Mouse (Mus musculus) midbrain, embryonic 14.5 days (tissue): ENCODE data around the gene Copz2. TPM values are rescaled to one million over a fixed set of nuclear protein-coding genes. Genes with fewer than 3 reads are reported as not detected.

Source experiments
- ATAC-seq: fragments of 200-750 bp; cut with Nextera tagmentation; 2 replicates; pipeline ENCODE4 v1.8.0; 2017; ENCODE audit warnings: moderate number of reproducible peaks, moderate library complexity; ENCODE audit not compliant: low FRiP score, low TSS enrichment
- DNase-seq: peaks from one replicate; pipeline ENCODE4 v3.0.0-alpha.2; 2015
- H3K27ac ChIP-seq: fragments of 300-500 bp; sonication (generic); replicated peaks from 2 replicates; pipeline ENCODE4 v1.5.1; 2014; ENCODE audit warnings: mild to moderate bottlenecking, low read depth, low read length, moderate library complexity
- H3K27me3 ChIP-seq: fragments of 300-500 bp; sonication (generic); 2 replicates; pipeline ENCODE4 v1.6.1; 2014; ENCODE audit warnings: low read length, control low read depth, mixed read lengths; ENCODE audit not compliant: control insufficient read depth, insufficient read depth
- H3K36me3 ChIP-seq: fragments of 300-500 bp; sonication (generic); 2 replicates; pipeline ENCODE4 v1.6.1; 2014; ENCODE audit warnings: low read length, control low read depth; ENCODE audit not compliant: control insufficient read depth, insufficient read depth
- H3K4me1 ChIP-seq: fragments of 300-500 bp; sonication (generic); 2 replicates; pipeline ENCODE4 v1.6.1; 2014; ENCODE audit warnings: mild to moderate bottlenecking, antibody characterized with exemption, low read length, control low read depth; ENCODE audit not compliant: control insufficient read depth, insufficient read depth
- H3K4me2 ChIP-seq: fragments of 300-500 bp; sonication (generic); 2 replicates; pipeline ENCODE4 v1.6.1; 2014; ENCODE audit warnings: mild to moderate bottlenecking, low read length, moderate library complexity
- H3K4me3 ChIP-seq: fragments of 300-500 bp; sonication (generic); replicated peaks from 2 replicates; pipeline ENCODE4 v1.5.1; 2014; ENCODE audit warnings: low read depth, low read length
- H3K9ac ChIP-seq: fragments of 300-500 bp; sonication (generic); replicated peaks from 2 replicates; pipeline ENCODE4 v1.6.1; 2014; ENCODE audit warnings: mild to moderate bottlenecking, low read length, moderate library complexity
- H3K9me3 ChIP-seq: fragments of 300-500 bp; sonication (generic); 2 replicates; pipeline ENCODE4 v1.6.1; 2016; ENCODE audit warnings: low read length, control low read depth, mixed read lengths; ENCODE audit not compliant: control insufficient read depth
- WGBS: fragments of 180-500 bp; shearing (Covaris S2); extraction: QIAGEN DNeasy Blood & Tissue Kit; methylation state at CpG from one replicate; pipeline ENCODE4 v1.1.7; 2014; 5-methylcytosine and 5-hydroxymethylcytosine counted together
- polyA plus RNA-seq: library from polyadenylated mRNA; unstranded; fragments of >200 nt; fragmentation: Nextera tagmentation; extraction: Ambion mirVana; gene quantifications from 2 replicates; pipeline ENCODE4 v1.2.1, GENCODE M21; 2014

Gene Copz2
- polyA plus RNA-seq, 1 experiment from 2014 or later: 16.0 TPM

DNA sequence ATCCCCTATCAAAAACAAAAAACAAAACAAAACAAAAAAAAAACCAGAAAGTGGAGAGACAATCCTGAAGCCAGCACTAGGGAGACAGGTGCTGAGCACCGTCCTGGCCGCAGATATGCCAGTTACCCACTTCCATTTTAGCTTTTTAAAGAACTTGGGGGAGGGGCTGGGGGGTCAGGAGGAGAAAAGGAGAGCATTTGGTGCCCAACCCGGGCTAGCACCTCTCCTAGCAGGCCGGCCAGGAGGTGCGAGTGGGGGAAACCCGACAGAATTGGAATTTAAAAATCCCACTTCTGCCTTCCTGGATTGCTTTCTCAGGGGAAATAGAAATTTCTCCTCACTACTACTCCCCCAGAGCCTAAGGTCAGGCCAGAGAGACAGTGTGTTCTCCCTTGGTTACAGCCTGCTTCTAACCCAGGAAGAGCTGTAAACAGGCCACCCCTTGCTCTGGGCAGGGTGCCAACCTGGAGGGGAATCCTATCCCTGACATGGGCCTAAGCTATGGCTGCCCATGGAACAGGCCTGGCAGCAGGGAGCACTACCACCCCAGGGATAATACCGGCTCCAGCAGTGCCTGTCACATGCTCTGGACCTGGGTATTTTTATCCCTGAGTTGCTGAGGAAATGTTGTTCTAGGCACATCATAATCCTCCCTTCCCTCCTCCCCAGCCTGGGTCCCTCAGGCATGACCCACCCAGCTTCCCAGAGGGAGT is 24.7 kb upstream of the Copz2 start:
- Histone ChIP-seq H3K4me1 (peaks cover 59% of the 10 kb centered on the region), H3K27ac (peak overlapping the region; percentile 84), H3K27me3 (no peaks in the 10 kb centered on the region), H3K9ac (peak overlapping the region; percentile 62; the same call in 1 of the 2 replicates), H3K4me3 (0 out of 2 replicates have a peak overlapping the region, but pooled peaks have one; percentile 51), H3K36me3 (peaks cover 53% of the 10 kb centered on the region), H3K4me2 (peak overlapping the region; percentile 97), H3K9me3 (no peaks in the 10 kb centered on the region)
- peak; percentile 69 for DNase-seq
- no peak for ATAC-seq
- WGBS: 48% methylated on average over 7 of the region's 7 CpGs

DNA sequence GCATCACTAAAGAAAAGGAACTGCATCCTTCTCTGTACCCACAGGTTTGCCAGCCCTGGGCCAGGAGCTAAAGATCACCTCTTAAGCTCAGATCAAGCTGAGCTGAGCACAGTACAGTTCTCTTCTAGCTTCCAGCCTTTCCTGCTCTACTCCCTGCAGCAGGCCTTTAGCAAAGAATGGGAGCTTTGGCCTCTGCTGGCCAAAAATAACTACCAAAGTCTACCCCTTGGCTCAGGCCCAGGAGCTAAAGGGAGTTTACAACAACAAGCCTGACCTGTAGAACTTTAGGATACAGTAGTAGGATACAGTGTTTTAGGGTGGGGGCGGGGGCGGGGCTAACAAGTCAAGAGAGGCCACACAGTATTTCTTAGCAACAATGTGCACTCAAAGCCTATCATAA is 23.2 kb upstream of the Copz2 start:
- no peak for DNase-seq
- H3K36me3 ChIP-seq: peaks cover 37% of the 10 kb centered on the region
- H3K9ac ChIP-seq: peak overlapping the region; percentile 36; the same call in 1 of the 2 replicates
- WGBS: 85% methylated on average over 2 of the region's 2 CpGs
- no peak for ATAC-seq
- H3K4me3 ChIP-seq: no peak overlapping the region; the same call in 1 of the 2 replicates
- no peaks in the 10 kb centered on the region for H3K9me3 ChIP-seq
- peak overlapping the region; percentile 97 for H3K4me2 ChIP-seq
- H3K27me3 ChIP-seq: no peaks in the 10 kb centered on the region
- H3K4me1 ChIP-seq: peaks cover 62% of the 10 kb centered on the region
- no peak overlapping the region for H3K27ac ChIP-seq

DNA sequence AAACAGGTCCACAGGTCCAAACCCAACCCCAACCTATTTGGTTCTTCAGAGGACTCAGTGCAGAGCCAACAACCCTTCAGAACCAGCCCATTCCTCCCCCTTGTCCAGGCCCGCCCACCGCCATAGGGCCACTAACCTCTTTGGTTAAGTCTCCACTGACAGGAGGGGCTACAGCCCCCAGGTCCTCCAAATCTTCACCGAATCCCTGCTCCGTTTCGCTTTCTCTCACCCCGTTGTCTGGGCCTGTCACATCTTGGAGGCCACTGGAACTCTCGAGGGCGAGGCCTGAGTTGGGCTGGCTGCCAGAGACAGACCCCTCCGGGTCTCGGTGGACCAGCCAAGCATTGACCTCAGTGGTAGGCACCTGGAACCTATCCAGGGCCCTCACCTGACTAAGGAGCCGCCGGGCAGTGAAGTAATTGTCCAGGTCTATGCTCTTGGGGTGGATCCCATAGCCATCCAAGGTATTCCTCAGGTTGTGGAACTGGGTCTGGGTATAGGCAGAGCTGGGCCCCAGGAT is 22.5 kb upstream of the Copz2 start:
- H3K4me1 ChIP-seq: peaks cover 62% of the 10 kb centered on the region
- peaks cover 31% of the 10 kb centered on the region for H3K36me3 ChIP-seq
- H3K27ac ChIP-seq: no peak overlapping the region
- H3K27me3 ChIP-seq: no peaks in the 10 kb centered on the region
- DNase-seq (no peak), ATAC-seq (no peak)
- no peak overlapping the region; the same call in 1 of the 2 replicates for H3K9ac ChIP-seq
- 84% methylated on average over 12 of the region's 12 CpGs for whole genome bisulfite sequencing
- H3K4me2 ChIP-seq: peak overlapping the region; percentile 97
- no peak overlapping the region for H3K4me3 ChIP-seq
- no peaks in the 10 kb centered on the region for H3K9me3 ChIP-seq

DNA sequence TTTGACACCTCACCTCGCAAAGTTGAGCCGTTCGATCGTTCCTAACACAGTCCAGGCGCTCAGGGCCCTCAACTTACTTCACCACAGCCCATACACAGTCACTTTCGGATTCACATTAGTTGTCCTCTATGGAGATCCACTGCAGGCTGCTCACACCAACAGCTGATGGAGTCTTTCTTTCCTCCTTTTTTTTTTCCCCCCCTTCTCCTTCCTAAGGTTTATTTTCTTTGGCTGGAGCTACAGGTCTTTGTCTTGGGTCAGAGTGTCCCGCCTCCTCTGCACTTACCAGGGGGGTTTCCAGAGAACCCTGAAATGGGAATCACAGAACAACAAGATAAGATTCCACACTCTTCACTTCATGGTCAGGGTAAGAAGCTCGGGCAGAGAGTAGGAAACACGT is 21.8 kb upstream of the Copz2 start:
- H3K9me3 ChIP-seq: no peaks in the 10 kb centered on the region
- H3K9ac ChIP-seq: no peak overlapping the region
- peaks cover 61% of the 10 kb centered on the region for H3K4me1 ChIP-seq
- no peaks in the 10 kb centered on the region for H3K27me3 ChIP-seq
- no peak for DNase-seq
- H3K27ac ChIP-seq: no peak overlapping the region
- WGBS: 87% methylated on average over 9 of the region's 9 CpGs
- H3K36me3 ChIP-seq: peaks cover 27% of the 10 kb centered on the region
- no peak overlapping the region for H3K4me3 ChIP-seq
- ATAC-seq: no peak
- peak overlapping the region; percentile 67 for H3K4me2 ChIP-seq

DNA sequence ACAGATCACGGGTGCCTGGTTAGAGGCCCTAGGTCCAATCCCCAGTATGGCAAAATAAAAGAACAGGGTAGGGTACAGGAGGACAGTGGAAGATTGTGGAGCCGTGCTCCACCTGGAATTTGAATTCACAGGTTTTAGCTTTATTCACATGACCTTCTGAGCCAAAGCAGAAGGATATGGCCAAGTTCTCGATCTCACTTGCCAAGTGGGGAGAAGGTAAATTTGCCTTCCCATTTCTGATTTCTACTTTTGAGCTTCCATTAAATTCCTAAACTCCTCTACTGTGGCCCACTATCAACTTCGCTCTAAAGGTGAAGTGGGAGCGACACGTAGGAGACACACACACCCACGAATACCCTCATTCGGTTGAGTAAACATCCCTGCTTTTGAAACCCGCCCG is 20.8 kb upstream of the Copz2 start:
- ATAC-seq (no peak), DNase-seq (no peak)
- Histone ChIP-seq H3K4me3 (peak overlapping the region; percentile 79), H3K36me3 (peaks cover 27% of the 10 kb centered on the region), H3K9me3 (no peaks in the 10 kb centered on the region), H3K4me1 (peaks cover 53% of the 10 kb centered on the region), H3K27me3 (no peaks in the 10 kb centered on the region; the same call in 1 of the 2 replicates), H3K9ac (peak overlapping the region; percentile 77), H3K27ac (no peak overlapping the region), H3K4me2 (peak overlapping the region; percentile 67)
- WGBS: 15% methylated on average over 10 of the region's 10 CpGs

DNA sequence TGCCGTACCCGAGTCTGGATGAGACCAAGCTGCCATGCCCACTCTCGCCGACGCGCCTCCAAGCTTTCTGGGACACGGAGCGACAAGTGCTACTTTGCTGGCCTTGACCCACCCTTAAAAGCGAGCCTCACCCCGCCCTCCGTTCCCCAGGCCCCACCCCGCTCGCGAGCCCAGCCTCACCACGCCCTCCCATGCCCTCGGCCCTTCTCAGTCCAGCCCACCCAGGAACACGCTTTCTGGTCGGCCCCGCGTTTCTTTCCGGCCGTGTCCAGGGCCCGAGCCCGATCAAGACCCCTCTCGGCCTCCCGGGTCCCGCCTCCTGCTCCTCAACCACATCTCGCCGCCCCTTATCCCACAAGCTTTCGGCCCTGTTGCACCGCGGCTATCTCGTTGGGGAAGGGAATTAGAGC is 20.3 kb upstream of the Copz2 start:
- peak; percentile 65 for DNase-seq
- H3K4me1 ChIP-seq: peaks cover 50% of the 10 kb centered on the region
- WGBS: under 1% methylated on average over 33 of the region's 33 CpGs

DNA sequence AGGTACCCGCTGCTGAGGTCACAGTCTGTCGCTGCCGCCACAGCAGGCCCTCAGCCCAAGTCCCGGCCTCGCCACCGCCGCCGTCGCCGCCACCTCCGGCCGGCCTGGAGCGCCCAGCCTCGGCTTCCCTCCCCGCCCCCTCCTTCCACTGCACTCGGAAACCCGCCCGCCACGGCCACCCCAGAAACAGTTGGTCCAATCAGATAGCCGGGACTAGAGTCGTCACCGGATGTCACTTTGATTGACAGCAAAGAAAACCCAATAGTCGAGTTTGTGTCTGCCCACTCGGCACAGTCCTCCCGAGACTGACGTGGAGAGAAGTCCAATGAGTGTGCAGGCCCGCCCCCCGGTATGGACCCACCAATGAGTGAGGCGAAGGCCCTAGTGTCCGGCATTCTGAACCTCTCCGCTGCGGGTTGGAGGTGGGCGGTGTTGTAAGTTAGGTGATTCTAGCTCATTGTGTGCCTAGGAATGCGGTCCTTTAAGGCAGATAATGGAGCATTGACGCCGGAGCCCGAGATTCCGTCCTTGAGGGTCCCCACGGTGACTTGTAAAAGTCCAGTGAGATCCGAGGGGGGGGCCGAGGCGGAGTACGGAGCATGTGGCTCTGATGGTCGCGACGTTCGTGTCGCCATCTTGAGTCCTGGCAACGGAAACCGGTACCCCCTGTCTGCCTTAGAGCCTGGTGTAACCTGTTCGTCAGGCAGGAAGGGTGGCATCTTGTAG is 19.7 kb upstream of the Copz2 start, which contains the start of gene Nfe2l1:
TSS of gene Nfe2l1 (minus strand) at position 156 of the 726 bp plus-strand sequence.
- WGBS: under 1% methylated on average over 51 of the region's 51 CpGs
- Histone ChIP-seq H3K27me3 (no peaks in the 10 kb centered on the region; the same call in 1 of the 2 replicates), H3K36me3 (peaks cover 24% of the 10 kb centered on the region), H3K9me3 (no peaks in the 10 kb centered on the region), H3K27ac (peak within 1 kb of the TSS; percentile 90), H3K4me2 (peak within 1 kb of the TSS; percentile 67), H3K4me3 (peak within 1 kb of the TSS; percentile 79), H3K4me1 (peaks cover 45% of the 10 kb centered on the region), H3K9ac (peak within 1 kb of the TSS; percentile 77)
- DNase-seq (peak; percentile 98), ATAC-seq (peak; percentile 100)

More for the DNA sequence above, 20.3 kb upstream of the Copz2 start:
- peaks cover 27% of the 10 kb centered on the region for H3K36me3 ChIP-seq
- H3K9me3 ChIP-seq: no peaks in the 10 kb centered on the region
- peak overlapping the region; percentile 79 for H3K4me3 ChIP-seq
- H3K27me3 ChIP-seq: no peaks in the 10 kb centered on the region; the same call in 1 of the 2 replicates
- peak overlapping the region; percentile 77 for H3K9ac ChIP-seq
- peak; percentile 48 for ATAC-seq
- peak overlapping the region; percentile 67 for H3K4me2 ChIP-seq
- H3K27ac ChIP-seq: peak overlapping the region; percentile 90

DNA sequence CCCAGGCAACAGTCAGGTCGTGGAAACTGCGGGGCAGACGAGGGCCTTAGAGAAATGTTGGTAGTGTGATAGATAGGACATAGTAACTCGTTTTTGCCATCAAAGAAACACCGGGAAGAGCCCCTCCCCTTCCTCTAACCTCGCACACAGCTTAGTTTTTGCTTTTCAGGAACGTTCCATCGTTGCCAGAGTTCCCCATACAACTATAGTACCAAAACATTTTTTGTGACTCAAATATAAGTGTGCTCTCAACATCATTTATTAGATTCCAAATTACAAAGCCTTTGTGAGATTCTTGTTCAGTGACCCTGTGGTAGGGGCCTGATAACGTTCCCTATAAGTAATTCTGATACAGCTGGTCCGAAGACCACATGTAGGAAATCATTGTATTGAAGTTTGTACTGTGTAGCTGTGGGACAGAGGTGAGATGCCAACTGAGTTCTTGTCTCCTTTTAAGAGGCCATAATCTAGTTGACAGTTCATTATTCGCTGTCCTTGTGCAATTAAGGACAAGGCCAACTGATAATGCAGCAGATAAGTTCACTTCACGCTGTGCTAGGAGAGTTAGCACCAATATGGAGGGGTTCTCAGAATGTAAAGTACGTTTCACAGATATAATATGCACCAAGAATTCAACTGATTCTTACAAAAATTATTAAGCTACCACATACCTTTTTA is 19.0 kb upstream of the Copz2 start:
- peaks cover 19% of the 10 kb centered on the region for H3K36me3 ChIP-seq
- H3K27me3 ChIP-seq: no peaks in the 10 kb centered on the region; the same call in 1 of the 2 replicates
- H3K9ac ChIP-seq: peak overlapping the region; percentile 57
- H3K4me2 ChIP-seq: peak overlapping the region; percentile 57
- no peaks in the 10 kb centered on the region for H3K9me3 ChIP-seq
- peaks cover 38% of the 10 kb centered on the region for H3K4me1 ChIP-seq
- peak overlapping the region; percentile 79 for H3K4me3 ChIP-seq
- H3K27ac ChIP-seq: peak overlapping the region; percentile 90
- ATAC-seq (no peak), DNase-seq (no peak)
- 20% methylated on average over 13 of the region's 13 CpGs for WGBS
